Mouse (Mus musculus) cerebellum, adult 11 months (tissue): ENCODE results near the gene Mylip.
A peak's percentile ranks its signal among the peaks of the same experiment; 100 is the strongest.

Source experiments
- DNase-seq: peaks from one replicate; pipeline ENCODE4 v3.0.0; 2022

Mylip gene

DNA sequence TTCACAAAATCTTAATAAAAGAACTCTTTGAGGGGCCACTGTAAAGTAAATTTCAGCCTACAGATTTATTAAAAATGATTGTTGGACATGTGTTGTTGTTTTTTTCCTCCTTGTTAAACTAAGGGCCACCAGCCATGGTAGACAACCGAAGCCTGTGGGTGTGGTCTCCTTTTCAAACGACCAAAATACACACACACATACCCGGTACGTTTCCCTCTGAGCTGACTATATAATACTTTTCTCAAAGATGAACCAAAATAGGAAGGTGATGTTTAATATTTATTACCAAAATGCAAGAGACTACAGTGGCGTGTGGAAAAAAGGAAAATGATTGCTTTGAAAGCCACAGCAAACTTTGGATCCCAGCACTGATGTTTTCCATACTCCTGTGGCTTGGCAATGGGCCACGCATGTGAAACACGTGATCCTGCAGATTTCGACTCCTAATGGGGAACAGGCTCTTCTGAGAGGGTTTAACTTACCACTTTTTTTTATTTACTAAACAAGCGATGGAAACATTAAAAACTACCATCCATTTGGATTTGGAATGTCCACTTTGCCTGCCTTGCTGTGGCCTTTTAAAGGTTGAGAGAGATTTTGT is 2.4 kb downstream of the Mylip start:
- no peak for DNase-seq

- DNase-seq = no peak
Observed at GRCm38 (mm10) chr13:45394221-45394768, 4.8 kb downstream of the Mylip start.

- no peak for DNase-seq
Observed at GRCm38 (mm10) chr13:45396724-45397123, 7.2 kb downstream of the Mylip start.

DNA sequence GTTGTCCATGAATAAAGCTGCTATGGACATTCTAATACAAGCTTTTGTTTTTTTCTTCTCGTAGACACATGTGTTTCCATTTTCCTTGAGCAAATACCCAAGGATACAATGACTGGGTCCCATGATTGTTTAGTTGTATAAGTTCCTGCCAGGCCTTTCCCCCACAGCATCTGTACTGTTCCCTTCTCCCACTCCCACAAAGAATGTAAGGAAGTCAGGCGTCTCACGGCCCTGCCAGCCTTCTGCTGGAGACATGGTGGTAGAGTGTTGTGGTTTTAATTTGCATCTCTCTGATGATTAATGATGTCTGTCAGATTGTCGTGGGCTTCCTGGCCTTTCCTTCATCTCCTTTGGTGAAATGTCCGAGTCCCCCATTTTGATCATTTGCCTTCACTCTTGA is 7.7 kb downstream of the Mylip start:
- DNase-seq = no peak

DNA sequence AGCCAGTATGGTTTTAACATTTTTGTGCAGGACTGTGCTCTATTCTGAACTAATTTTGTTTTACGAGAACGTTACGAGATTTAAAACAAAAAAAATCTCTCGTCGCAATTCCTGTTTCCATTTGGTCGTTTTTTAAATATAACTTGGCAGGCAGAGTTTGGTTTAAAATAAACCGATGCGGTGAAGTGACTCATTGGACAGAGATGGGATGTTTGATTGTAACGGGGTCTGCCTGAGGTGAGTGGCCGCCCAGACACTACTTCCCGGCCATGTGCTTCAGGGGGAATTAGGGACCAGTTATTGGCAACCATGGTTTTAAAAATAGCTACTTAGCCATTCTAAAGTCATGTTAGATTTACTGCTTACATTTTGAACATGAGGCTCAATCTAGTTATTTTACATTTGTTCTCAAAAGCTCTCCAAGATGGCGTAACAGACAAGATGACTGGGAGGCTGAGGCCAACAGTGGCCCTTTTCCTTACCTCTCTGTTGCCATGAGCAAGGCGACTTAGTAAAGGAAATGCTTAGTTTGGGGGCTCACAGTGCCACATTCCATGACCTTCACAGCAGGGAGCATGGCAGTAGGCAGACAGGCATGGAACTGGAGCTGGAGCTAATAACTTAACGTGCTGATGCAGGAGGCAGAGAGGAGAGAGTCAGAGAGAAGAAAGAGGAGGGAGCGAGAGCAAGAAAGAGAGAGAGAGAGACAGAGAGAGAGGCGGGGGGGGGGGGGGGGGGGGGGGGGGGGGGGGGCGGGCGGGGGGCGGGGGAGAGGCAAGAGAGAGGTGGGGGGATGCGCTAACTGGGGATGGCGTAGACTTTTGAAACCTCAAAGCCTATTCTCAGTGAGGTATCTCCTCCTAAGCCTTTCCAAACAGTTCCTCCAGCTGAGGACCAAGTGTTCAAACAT is 8.6 kb downstream of the Mylip start:
- DNase-seq = no peak

DNA sequence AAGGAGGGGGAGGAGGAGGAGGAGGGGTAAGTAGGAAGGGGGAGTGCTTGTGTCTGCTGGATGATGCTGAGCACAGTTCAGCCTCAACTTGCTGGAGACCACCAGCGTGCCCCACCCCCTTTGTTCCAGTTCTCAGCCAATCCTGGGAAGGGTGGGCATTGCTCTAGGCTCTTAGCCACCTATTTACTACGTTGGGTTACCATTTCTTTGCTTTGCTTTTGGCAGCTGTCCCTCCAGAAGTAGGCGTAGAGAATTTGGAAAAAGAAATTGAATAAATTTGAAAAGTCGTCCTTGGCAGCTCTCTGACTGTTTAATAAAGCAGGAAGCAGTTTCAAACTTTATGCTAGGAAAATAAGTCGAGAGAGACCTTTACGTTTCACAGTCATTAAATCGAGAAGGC is 11.2 kb downstream of the Mylip start:
- no peak for DNase-seq

DNA sequence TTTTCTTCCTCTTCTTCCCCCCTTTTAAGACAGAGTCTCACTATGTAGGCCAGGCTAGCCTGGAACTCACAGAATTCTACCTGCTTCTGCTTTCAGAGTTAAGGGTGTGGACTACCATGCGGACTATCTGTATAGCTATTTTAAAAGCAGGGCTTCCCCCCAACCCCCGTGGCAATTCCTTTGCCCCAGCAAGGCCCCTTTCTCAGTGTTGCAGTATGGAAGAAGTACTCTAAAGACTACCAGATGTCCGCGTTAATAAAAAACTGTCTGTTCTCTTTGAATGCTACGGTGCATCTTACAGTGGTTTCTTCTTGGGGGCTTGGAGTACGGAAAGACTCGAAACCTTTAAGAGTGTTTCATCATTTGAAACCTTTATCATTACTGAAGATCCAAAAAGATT is 12.3 kb downstream of the Mylip start:
- DNase-seq = no peak

- no peak for DNase-seq
Observed at GRCm38 (mm10) chr13:45402316-45403039, 12.9 kb downstream of the Mylip start.

- DNase-seq = no peak
Observed at GRCm38 (mm10) chr13:45404269-45404668, 14.7 kb downstream of the Mylip start.

GRCm38 (mm10) chr13:45405194-45405810 is 15.8 kb downstream of the Mylip start:
- no peak for DNase-seq

DNA sequence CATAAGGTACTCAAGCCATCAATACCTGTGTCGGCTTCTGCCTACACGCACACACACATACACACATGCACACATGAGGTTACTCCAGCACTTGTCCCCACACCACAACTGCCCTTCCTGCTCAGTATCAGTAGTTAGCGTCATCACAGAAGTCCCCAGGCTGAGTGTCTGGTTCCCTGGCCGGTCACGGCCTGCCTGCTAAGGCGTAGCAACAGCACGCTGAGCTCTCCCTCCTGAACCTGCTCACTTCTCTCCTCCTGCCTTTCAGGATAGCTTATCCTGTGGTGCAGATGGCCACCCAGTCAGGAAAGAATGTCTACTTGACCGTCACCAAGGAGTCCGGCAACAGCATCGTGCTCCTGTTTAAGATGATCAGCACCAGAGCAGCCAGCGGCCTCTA is 16.7 kb downstream of the Mylip start:
- no peak for DNase-seq

- DNase-seq = no peak
Observed at GRCm38 (mm10) chr13:45406703-45407102, 17.2 kb downstream of the Mylip start.

- DNase-seq = no peak
Observed at GRCm38 (mm10) chr13:45410936-45411335, 21.4 kb downstream of the Mylip start.

DNA sequence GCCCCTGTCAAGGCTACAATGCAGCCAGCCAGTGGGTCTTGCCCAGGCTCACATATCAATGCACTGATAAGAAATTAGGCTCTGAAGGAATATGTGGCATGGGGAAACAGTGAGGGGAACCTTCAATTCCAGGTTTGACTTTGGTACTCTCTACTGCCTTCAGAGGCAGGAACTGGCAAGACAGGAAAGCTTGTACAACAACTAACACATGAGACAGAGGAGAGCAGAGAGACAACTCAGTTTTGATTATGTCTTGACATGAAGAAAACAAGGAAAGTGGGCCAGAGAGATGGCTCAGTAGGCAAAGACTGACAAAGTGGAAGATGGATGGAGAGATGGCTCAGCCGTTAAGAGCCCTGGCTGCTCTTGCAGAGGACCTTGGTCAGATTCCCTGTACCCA is 23.5 kb downstream of the Mylip start:
- DNase-seq = no peak

GRCm38 (mm10) chr13:45414031-45414430 is 24.5 kb downstream of the Mylip start:
- no peak for DNase-seq

GRCm38 (mm10) chr13:45416621-45417057 is 27.1 kb downstream of the Mylip start:
- no peak for DNase-seq

GRCm38 (mm10) chr13:45418986-45419385 is 29.4 kb downstream of the Mylip start:
- no peak for DNase-seq

DNA sequence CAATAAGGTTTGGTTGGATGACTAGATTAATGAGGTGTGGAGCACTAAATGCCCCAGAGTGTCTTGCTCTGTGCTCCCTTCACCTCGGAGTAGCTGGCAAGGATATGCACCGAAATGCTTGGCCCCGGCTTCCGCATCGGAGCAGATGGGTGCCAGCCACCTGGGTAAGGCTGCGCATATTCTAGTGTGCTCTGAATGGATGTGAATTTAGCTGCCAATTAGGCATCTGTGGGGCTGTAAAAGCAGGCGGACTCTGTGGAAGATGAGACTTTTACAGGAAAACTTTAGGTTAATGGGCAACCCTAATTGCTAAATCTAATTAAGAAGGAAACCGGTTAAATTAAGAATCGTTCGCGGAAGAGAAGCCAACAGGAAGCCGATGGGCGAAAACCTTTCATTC is 32.7 kb downstream of the Mylip start:
- DNase-seq = peak; percentile 16

GRCm38 (mm10) chr13:45422709-45423108 is 33.2 kb downstream of the Mylip start:
- no peak for DNase-seq

DNA sequence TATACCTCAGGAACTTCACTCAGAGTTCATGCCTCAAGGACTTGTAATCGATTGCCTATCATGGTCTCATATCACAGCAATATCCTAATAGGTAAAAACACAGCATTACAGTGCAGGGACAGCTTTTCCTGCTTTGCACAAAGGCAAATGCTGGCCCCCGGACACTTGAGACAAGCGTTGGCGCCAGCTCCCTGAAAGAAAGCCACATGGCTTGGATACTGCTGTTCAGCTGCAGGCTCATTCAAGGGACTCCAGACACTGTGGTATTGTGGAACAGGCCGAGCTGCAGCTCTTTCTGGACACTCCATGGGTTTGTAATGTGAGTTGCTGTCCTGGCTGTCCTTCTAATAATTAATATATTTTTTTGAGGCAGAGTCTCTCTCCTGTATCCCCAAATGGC is 34.4 kb downstream of the Mylip start:
- DNase-seq = no peak

- DNase-seq = no peak
Observed at GRCm38 (mm10) chr13:45429239-45429638, 39.7 kb downstream of the Mylip start.

GRCm38 (mm10) chr13:45437134-45437533 is 47.6 kb downstream of the Mylip start:
- no peak for DNase-seq

DNA sequence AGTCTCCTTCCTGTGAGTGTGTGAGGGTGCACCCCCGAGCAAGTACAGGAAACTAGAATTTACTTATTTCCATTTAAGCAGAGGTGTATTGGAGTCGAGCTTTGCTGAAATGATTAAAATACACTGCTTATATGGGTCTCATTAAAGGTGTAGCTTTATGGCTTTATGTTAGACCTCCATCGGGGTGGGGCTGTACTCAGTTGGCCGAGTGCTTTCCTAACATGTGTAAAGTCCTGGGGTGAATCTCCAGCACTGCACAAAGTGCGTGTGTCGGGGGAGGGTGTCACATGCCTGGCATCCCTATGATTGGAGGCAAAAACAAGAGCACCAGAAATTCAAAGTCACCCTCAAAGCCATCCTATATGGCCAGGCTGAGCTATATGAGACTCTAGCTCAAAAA is 49.3 kb downstream of the Mylip start:
- no peak for DNase-seq
